Mouse (Mus musculus) thymus, adult 2 months (tissue): ENCODE data around the gene Mical1.

Experiments
- CTCF ChIP-seq: fragments of 200-500 bp; IDR thresholded peaks from 2 replicates; pipeline ENCODE4 v1.5.1; 2012; ENCODE audit warnings: mild to moderate bottlenecking, control low read depth, low read length, moderate library complexity, borderline replicate concordance; ENCODE audit not compliant: control insufficient read depth, poor library complexity, insufficient read depth; ENCODE audit errors: extremely low read depth
- POLR2A ChIP-seq: fragments of 200-500 bp; IDR thresholded peaks from 2 replicates; pipeline ENCODE4 v1.6.1; 2012; ENCODE audit warnings: mild to moderate bottlenecking, low read length, control low read depth, moderate library complexity; ENCODE audit not compliant: control insufficient read depth, poor library complexity, insufficient read depth; ENCODE audit errors: extremely low read depth

DNA sequence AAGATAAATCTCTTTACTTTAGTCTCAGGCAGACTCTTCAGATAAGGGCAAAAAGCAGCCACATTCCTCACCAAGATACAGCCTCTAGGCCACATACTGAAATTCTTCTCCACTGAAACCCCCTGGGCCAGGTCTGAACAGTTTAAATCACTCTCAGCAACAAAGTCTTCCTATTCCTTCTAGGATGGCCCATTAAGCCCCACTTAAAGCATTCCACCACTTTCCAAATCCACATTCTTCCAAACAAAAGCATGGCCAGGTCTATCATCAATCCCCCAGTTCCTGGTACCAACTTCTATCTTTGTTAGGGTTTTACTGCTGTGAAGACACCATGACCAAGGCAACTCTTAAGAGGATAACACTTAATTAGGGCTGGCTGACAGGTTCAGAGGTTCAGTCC lies 3.6 kb upstream of the Mical1 start:
- TF ChIP-seq CTCF (no peak), POLR2A (no peak)
